Mouse (Mus musculus) C2C12 (cell line): ENCODE data around the gene Itga4. TPM values are rescaled to one million over a fixed set of nuclear protein-coding genes. Genes with fewer than 3 reads are reported as not detected.

Experiments used
- H3K27me3 ChIP-seq: one replicate; pipeline ENCODE4 v1.6.1; 2011; ENCODE audit not compliant: control insufficient read depth, insufficient read depth, insufficient read length
- H3K36me3 ChIP-seq: one replicate; pipeline ENCODE4 v1.6.1; 2011; ENCODE audit not compliant: control insufficient read depth, insufficient read depth
- H3K4me3 ChIP-seq: one replicate; pipeline ENCODE4 v1.5.1; 2011; ENCODE audit warnings: mild to moderate bottlenecking, control low read depth; ENCODE audit not compliant: poor library complexity, insufficient read depth, severe bottlenecking
- H3K79me2 ChIP-seq: one replicate; pipeline ENCODE4 v1.6.1; 2011; ENCODE audit not compliant: control insufficient read depth, insufficient read depth
- H3K79me3 ChIP-seq: one replicate; pipeline ENCODE4 v1.6.1; 2011; ENCODE audit warnings: low read depth, control low read depth
- H3ac ChIP-seq: one replicate; pipeline ENCODE3; 2011; ENCODE audit warnings: low read depth; ENCODE audit not compliant: control insufficient read depth, insufficient read length
- CEBPB ChIP-seq: IDR thresholded peaks from one replicate; pipeline ENCODE4 v1.6.1; 2011; ENCODE audit warnings: low read depth, mild to moderate bottlenecking, control low read depth, moderate library complexity
- CTCF ChIP-seq: IDR thresholded peaks from one replicate; pipeline ENCODE4 v1.5.1; 2011; ENCODE audit not compliant: control insufficient read depth, insufficient read depth, insufficient read length
- FOSL1 ChIP-seq: IDR thresholded peaks from one replicate; pipeline ENCODE4 v1.8.0; 2011; ENCODE audit warnings: mild to moderate bottlenecking, low read length; ENCODE audit not compliant: poor library complexity, insufficient read depth, severe bottlenecking
- MAX ChIP-seq: IDR thresholded peaks from one replicate; pipeline ENCODE4 v1.6.1; 2011; ENCODE audit warnings: mild to moderate bottlenecking, control low read depth
- MYOD1 ChIP-seq: IDR thresholded peaks from one replicate; pipeline ENCODE4 v1.6.1; 2011; ENCODE audit warnings: low read depth; ENCODE audit not compliant: control insufficient read depth, insufficient read length
- MYOG ChIP-seq: IDR thresholded peaks from one replicate; pipeline ENCODE4 v1.6.1; 2011; ENCODE audit not compliant: control insufficient read depth, insufficient read length; ENCODE audit errors: extremely low read depth
- USF1 ChIP-seq: IDR thresholded peaks from one replicate; pipeline ENCODE4 v1.6.1; 2011; ENCODE audit warnings: low read depth, mild to moderate bottlenecking, control low read depth, moderate library complexity
- polyA plus RNA-seq: library from polyadenylated mRNA; unstranded; fragments of >200 nt; fragmentation: generic; extraction: Trizol; gene quantifications from one replicate; pipeline ENCODE4 v1.2.1, GENCODE M21; 2012; ENCODE audit warnings: missing spikeins

Gene Itga4
- polyA plus RNA-seq, 1 experiment: 0.84 TPM

GRCm38 (mm10) chr2:79231056-79231949 is 23.9 kb upstream of the Itga4 start:
- Histone ChIP-seq H3K4me3 (no peak overlapping the region), H3K27me3 (no peaks in the 10 kb centered on the region), H3ac (no peak overlapping the region), H3K36me3 (no peaks in the 10 kb centered on the region), H3K79me3 (no peaks in the 10 kb centered on the region), H3K79me2 (no peaks in the 10 kb centered on the region)
- TF ChIP-seq MYOD1: no peak

- Histone ChIP-seq H3K27me3 (no peaks in the 10 kb centered on the region), H3K36me3 (no peaks in the 10 kb centered on the region), H3K4me3 (no peak overlapping the region), H3K79me3 (no peaks in the 10 kb centered on the region), H3ac (no peak overlapping the region), H3K79me2 (no peaks in the 10 kb centered on the region)
- no peak for TF ChIP-seq FOSL1
- TF ChIP-seq CEBPB: no peak
- no peak for TF ChIP-seq CTCF
- no peak for TF ChIP-seq USF1
- no peak for TF ChIP-seq MAX
- TF ChIP-seq MYOG: no peak
- no peak for TF ChIP-seq MYOD1
Measured at GRCm38 (mm10) chr2:79235767-79236487, 19.3 kb upstream of the Itga4 start.

- TF ChIP-seq CEBPB (no peak), MYOG (no peak), USF1 (no peak), MYOD1 (no peak), MAX (no peak), FOSL1 (no peak), CTCF (no peak)
- Histone ChIP-seq H3K36me3 (no peaks in the 10 kb centered on the region), H3ac (no peak overlapping the region), H3K27me3 (no peaks in the 10 kb centered on the region), H3K4me3 (no peak overlapping the region), H3K79me2 (no peaks in the 10 kb centered on the region), H3K79me3 (no peaks in the 10 kb centered on the region)
Measured at GRCm38 (mm10) chr2:79237216-79237615, 18.0 kb upstream of the Itga4 start.

GRCm38 (mm10) chr2:79244276-79244675 is 10.9 kb upstream of the Itga4 start:
- Histone ChIP-seq H3K79me3 (no peaks in the 10 kb centered on the region), H3K36me3 (no peaks in the 10 kb centered on the region), H3K27me3 (no peaks in the 10 kb centered on the region), H3K79me2 (no peaks in the 10 kb centered on the region), H3ac (no peak overlapping the region), H3K4me3 (no peak overlapping the region)
- TF ChIP-seq FOSL1 (no peak), CEBPB (no peak), MYOG (no peak), CTCF (no peak), USF1 (no peak), MYOD1 (no peak), MAX (no peak)

GRCm38 (mm10) chr2:79244743-79245142 is 10.5 kb upstream of the Itga4 start:
- H3K27me3 ChIP-seq: no peaks in the 10 kb centered on the region
- H3K79me3 ChIP-seq: no peaks in the 10 kb centered on the region
- H3K36me3 ChIP-seq: no peaks in the 10 kb centered on the region
- no peak for TF ChIP-seq MAX
- TF ChIP-seq CEBPB: no peak
- TF ChIP-seq MYOD1: no peak
- TF ChIP-seq USF1: no peak
- no peak for TF ChIP-seq FOSL1
- no peak for TF ChIP-seq CTCF
- TF ChIP-seq MYOG: no peak
- no peak overlapping the region for H3ac ChIP-seq
- no peaks in the 10 kb centered on the region for H3K79me2 ChIP-seq
- no peak overlapping the region for H3K4me3 ChIP-seq

- Histone ChIP-seq H3ac (no peak overlapping the region), H3K79me3 (no peaks in the 10 kb centered on the region), H3K27me3 (no peaks in the 10 kb centered on the region), H3K79me2 (no peaks in the 10 kb centered on the region), H3K36me3 (no peaks in the 10 kb centered on the region), H3K4me3 (no peak overlapping the region)
- TF ChIP-seq CEBPB: no peak
- TF ChIP-seq MYOD1: no peak
- no peak for TF ChIP-seq MYOG
- TF ChIP-seq USF1: no peak
- TF ChIP-seq CTCF: no peak
- TF ChIP-seq MAX: no peak
- TF ChIP-seq FOSL1: no peak
Measured at GRCm38 (mm10) chr2:79248283-79248682, 6.9 kb upstream of the Itga4 start.
